Mouse (Mus musculus) gastrocnemius, adult 8-10 months (tissue): ENCODE measurements around the gene Coro6. TPM values are rescaled to one million over a fixed set of nuclear protein-coding genes. Genes with fewer than 3 reads are reported as not detected.
A peak's percentile ranks its signal among the peaks of the same experiment; 100 is the strongest.

Source experiments
- DNase-seq, 2 experiments: peaks; one replicate each; pipeline ENCODE4 v3.0.0; 2022; ENCODE audit warnings: low spot score in 2 of 2
- total RNA-seq, 4 experiments: library from RNA; stranded (reverse); gene quantifications; 2 replicates each; pipeline ENCODE4 v1.2.4; 2022

The Coro6 gene
- 100 to 1,000 TPM; 159 to 184 (median 168) TPM for total RNA-seq

DNA sequence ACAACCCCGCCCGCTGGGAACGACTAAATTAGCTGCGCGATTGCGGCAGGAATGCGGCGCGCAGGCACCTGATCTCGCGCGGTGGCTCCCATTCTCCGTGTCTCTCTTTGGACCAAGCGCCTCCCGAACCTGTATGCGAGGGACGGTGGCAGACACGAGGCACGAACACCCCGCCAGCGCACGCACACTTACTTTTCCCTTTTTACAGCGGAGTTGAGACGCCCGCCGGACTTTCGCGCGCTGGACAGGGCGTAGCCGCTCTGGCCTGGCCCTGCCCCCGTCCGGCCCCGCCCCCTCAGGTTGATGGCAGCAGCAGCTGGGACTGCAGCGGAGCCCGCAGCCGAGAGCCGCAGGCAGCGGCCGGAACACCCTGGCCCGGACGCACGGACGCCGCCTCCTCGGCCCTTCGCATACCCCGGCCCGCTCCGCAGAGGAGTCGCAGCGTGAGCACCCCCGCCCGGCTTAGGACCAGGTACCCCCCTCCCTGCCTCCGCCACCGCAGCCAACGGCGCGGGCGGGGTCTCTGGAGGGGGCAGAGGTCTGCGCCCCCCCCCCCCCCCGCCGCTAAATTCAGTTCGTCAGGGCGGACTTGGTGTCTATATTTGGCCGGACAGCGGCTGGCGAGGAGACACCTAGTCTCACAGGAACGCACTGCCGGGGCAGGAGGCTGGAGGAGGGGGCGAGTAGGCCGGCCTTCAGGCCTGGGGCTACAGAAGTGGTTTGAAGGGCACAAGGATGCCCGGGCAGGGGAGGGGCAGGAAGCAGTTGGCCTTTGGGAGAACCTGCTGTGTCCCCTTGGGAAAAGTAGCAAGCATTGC, at the start of gene Coro6:
Gene Coro6, plus strand, starts transcription at position 129 of the 818 bp plus-strand sequence.
- DNase-seq, result peak; percentile 70 to 77

GRCm38 (mm10) chr11:77414141-77414839, 47.9 kb upstream of the Coro6 start:
- DNase-seq, result no peak

DNA sequence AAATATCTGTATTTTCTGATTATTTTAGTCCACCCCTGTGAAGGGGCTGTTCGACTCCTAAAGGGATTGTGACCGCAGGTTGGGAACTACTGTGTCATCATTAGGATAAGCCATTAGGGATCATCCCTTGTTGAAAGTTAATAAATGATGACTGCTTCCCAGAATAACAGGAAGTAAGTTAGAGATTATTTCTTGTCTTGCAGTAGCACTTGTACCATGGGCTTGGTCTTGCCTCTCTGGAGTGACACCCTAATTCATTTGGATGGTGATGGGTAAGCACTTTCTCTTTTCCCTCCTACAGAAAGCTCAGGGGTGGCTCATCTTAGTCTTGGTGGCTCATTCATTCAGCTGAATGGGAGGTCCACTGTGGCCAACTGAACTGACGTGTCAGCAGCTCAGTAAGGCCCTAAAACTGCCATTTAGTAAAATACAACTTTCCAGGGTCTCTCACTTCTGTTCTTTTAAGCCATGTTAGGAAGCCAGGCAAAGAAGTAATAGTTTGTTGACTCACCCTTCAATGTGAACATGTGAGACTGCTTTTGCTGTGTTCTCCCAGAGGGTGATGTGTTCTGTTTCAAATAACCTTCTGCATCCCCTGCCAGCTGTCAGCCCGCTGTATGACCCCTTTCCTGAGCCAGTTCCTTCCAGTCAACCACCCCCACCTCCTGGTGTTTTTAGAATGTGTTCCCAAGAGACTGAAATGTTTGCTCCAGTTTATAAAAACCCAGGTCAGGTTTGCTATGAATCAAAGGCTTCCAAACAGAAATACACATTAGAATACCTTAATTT, 45.8 kb upstream of the Coro6 start:
- peak; percentile 68 to 72 for DNase-seq

DNA sequence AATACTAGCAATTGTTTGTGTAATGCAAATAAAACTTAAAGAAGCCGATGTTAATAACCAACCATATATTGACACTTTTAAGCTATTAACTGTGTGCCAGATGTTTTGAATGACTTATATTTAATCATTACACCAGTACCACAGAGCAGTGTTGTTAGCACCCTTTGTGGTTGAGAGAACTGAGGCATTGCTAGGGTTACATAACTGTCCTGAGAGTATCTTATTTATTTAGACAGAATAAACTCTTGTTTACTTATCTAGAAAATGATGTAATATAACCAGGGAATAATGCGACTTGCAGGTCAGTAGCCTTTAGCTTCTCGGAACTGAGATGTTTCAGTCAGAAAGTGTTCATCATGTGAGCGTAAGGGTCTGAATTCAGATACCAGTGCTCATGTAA, 44.2 kb upstream of the Coro6 start:
- DNase-seq, result no peak

DNA sequence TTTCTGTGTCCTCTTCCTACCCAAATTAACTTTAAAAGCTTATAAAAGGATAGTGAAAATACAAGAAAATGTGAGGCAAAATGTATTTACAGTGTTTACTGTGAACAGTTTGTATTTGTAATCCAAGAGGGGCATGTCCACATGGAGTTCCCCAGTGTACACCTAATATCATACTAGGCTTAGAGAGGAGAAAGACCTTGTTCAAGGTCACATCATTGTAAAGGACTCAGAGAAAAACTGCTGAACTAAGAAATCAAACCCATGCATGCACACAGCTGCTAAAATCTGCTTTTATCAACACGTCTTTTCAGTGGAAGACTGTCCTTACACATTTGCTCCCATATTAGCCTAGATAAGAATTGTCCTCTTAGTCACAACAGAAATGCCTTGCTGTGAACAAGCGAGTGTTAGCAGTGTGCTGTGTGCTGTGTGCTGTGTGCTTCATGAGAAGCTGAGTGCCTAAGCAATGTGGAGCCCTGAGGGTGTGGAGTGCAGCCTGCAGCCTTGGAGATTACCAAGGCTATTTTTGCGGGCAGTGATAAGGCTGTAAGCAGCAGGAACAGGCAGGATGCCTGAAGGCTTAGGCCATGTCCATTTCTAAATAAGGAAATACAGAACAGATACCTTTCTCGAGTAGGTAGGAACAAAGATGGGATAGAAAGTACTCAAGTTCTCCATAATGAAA, 38.9 kb upstream of the Coro6 start:
- DNase-seq, result no peak

DNA sequence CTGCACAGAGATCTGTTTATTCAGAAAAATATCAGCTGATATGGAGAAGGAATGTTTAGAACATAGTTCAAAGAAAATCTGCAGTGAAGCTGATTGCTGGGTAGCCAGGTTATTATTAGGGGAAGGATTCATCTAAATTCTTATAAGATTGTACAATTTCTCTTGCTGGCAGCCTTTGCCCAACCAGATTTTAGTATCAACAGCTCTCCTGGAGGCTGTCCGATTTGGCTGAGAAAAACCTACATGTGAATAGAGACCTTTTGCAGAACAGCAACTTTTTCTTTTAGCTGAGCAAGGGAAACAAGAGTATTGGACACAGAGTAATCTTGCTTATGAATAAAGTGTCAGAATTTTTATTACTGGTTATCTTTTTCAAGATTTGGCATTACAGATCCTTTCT, 33.8 kb upstream of the Coro6 start:
- DNase-seq, result no peak

GRCm38 (mm10) chr11:77437026-77437425, 25.2 kb upstream of the Coro6 start:
- DNase-seq, result no peak

DNA sequence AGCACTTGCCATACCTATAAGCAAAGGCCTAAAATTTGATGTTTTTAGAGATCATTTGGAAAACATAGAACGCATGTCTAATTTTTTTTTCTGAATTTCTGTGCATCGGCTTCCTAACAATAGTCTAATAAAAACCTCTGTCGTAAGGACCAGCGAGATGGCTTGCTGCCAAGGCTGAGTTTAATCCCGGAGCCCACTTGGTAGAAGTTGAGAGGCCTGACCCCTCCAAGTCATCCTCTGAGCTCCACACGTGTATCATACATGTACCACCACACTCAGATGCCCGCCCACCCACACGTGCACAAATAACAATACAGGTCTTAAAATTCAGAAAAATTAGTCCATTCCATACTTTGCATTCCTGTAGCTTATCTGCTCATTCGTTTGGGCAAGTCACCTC, 22.1 kb upstream of the Coro6 start:
- DNase-seq, result no peak

DNA sequence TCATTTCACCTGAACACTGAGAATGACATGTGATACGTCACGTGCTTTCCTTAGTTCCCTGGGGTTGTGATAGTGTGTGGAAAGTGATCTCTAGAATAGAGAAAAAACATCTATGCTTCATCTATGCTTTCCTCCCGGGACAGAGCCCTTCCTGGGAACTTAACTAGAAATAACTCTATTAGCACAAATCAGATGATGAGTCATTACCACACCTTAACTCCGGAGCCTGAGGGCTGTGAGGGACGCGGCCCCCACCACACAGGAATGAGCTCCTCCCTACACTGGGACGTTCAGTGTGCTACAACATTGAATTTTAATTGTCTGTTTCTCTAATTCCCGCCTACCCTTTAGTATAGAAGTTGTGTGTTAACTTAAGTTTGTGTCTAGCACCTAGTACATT, 21.2 kb upstream of the Coro6 start:
- DNase-seq, result no peak

- peak; percentile 46 to 61 for DNase-seq
Measured at GRCm38 (mm10) chr11:77442186-77443170, 19.7 kb upstream of the Coro6 start.

DNA sequence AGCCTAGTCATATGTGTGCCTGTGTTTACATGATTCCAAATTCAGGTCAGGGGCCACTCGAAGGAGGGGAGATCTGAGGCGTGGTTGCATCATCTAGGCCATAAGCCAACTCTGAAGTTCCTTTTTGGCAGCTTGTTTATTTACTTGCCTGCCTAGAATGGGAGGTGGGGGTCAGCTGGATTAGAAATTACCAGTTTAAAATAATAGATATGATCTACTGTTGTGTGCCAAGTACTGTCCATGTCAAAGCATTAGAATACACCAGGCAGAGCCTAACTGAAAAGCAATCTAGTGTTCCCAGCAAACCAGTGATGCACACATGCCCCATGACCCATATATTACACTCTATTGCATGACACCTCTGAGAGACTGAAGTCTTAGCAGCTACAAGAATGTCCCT, 17.3 kb upstream of the Coro6 start:
- no peak for DNase-seq

DNA sequence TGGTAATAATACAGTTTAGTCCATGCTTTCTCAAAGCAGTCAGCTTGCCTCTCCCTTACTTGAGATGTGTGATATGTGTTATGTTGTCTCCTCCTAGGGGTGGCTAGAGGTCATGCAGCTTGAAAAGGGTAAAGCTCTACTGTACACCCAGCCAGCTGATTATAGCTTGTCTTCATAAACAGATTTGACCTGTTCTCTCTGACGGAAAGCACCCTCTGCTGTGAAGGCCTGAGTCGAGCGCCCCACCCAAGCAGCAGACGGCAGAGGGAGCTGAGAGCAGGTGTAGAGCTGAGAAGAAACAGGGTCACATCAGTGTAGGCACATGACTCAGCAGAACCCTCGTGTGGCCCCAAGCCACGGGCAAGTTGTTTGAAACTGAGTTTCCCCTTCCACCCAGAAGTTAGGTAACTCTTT, 15.6 kb upstream of the Coro6 start:
- peak; percentile 74 to 84 for DNase-seq

- DNase-seq, result no peak
Measured at GRCm38 (mm10) chr11:77449224-77449623, 13.0 kb upstream of the Coro6 start.

DNA sequence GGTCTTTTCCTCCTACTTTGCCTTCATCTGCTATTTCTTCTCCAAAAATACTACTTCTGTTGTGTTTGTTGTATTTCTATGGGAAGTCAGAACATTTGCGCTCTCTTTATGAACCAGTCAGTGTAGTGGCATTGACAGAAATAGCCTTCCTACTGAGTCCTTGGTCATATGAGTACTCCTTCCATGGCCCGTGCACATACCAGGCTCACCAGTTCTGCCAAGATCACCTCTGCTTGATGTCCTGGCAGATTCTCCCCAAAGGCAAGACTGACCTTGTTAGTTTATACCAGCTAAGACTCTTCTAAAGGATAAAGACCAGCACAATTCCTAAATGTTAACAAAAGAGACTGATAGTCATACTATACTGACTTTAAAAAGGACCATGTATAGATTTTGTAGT, 10.5 kb upstream of the Coro6 start:
- peak in 1 of 2 experiments; percentile 44 for DNase-seq

DNA sequence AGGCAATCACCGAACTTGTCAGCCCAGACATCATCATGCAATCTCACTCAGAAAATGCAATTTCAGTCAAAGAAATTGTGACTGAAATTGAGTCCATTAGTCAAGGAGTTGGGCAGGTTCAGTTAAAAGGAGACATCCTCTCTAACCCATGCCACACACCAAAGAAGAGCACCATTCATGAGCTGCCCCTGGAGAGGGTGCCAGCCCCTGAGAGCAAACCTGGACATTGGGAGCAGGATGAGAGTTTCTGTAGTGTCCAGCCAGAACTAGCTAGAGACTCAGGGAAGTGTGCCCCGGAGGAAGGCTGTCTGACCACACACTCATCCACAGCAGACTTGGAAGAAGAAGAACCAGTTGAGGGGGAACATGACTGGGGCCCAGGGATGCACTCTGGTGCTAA, 8.8 kb upstream of the Coro6 start:
- no peak for DNase-seq

- DNase-seq, result no peak
Measured at GRCm38 (mm10) chr11:77455770-77456510, 6.3 kb upstream of the Coro6 start.

DNA sequence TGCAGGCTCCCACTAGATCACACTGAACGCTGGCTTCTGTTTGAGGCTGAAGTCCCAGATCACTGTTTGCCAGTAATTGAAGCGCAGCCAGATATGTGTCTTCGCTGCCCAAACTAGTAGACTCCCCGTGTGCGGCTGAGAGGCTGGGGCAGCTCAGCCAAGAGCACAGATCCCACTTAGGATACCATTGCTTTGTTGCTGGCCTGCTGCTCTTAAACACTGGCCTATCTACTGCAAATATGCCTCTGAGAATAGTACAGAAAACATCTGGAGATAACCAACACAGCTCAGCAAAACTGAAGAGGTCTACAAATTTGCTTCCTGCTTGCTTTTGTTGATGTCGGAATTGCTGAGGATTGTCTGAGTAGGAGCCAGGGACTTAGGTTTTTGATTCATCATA, 5.3 kb upstream of the Coro6 start:
- no peak for DNase-seq

GRCm38 (mm10) chr11:77461856-77462255, 355 bp upstream of the Coro6 start:
- DNase-seq, result no peak

GRCm38 (mm10) chr11:77463101-77463445, 862 bp downstream of the Coro6 start:
- no peak for DNase-seq

DNA sequence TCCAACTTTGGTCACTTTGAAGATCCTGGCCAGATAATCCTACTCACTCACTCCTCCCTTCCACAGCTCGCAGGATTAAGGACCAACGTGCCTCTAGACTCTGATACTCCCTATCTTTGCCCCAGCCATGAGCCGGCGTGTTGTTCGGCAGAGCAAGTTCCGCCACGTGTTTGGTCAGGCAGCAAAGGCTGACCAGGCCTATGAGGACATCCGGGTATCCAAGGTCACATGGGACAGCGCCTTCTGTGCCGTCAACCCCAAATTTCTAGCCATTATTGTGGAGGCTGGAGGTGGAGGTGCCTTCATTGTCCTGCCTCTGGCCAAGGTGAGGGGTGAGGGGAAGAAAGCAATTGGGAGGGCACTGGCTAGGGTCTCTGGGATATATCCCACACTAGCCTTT, 1.6 kb downstream of the Coro6 start:
- DNase-seq, result no peak
